Mouse (Mus musculus) heart, adult 8-10 months (tissue): Measurements from ENCODE around the gene Lin54. TPM values are rescaled to one million over a fixed set of nuclear protein-coding genes. Genes with fewer than 3 reads are reported as not detected.

Experiments used
- DNase-seq: peaks from one replicate; pipeline ENCODE4 v3.0.0; 2022; ENCODE audit warnings: low spot score
- total RNA-seq, 4 experiments: library from RNA; stranded (reverse); gene quantifications; 2 replicates each; pipeline ENCODE4 v1.2.4; 2022

Gene Lin54
- total RNA-seq = 10 to 100 TPM in 1 of 4 experiments, 1 to 10 TPM in 3; 7.3 to 10.3 (median 7.6) TPM

DNA sequence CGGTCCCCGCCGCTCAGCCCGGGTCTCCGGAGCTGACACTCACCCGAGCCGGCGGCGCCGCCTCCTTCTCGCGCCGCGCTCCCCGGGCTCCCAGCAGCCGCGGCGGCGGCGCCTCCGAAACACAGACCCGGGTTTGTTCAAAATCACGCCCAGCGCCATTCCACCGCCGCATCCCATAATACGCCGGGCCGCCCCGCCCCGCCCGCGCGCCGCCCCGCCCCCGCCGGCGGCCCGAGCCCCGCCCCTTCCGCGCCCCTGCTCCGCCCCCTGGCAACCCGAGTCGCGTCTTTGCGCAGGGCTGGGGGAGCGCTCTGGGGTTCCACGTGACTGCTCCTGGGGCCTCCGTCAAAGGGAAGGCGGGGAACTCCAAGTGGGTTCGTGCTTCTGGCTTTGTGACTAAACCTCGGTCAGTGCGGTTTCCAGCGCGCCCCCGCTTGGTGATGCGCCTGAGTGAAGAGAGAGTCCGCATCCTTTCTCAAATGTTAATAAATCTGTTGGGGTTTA, at the start of gene Lin54:
Lin54 (minus strand) TSS at position 182 of the 504 bp plus-strand sequence.
- DNase-seq = peak; percentile 82

DNA sequence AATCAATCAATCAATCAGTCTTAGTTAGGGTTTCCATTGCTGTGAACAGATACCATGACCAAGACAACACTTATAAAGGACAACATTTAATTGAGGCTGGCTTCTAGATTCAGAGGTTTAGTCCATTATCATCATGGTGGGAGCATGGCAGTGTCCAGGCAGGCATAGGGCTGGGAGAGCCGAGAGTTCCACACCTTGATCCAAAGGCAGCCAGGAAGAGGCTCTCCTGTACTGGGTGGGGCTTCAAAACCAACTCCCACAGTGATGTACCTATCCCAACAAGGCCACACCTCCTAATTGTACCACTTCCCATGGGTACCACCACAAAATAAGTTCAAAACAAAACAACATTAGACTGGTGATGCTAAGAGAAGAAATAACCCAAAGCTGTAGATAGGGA, 49.7 kb upstream of the Lin54 start:
- no peak for DNase-seq

GRCm38 (mm10) chr5:100549311-100549710, 48.9 kb upstream of the Lin54 start:
- no peak for DNase-seq

DNA sequence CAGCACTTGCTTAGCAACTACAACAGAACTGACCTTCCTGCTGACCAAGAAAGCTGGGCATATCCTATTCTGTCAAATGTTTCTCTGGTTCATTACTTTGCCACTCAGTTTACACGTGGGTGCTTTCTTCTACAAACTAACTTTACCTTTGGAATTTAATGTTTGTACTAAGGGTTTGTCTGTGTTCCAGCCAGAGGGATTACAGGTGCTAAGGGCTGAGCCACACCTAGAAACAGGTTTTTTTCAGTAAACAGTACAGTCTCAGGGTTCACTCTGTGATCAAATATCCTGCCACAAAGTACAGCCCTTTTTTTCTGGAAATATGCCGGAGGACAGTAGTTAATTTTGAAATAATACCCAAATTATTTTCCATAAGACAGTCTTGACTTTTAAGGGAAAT, 47.8 kb upstream of the Lin54 start:
- no peak for DNase-seq

GRCm38 (mm10) chr5:100546294-100547080, 46.0 kb upstream of the Lin54 start:
- DNase-seq = no peak

GRCm38 (mm10) chr5:100536638-100537037, 36.2 kb upstream of the Lin54 start:
- peak; percentile 45 for DNase-seq

- DNase-seq = no peak
Observed at GRCm38 (mm10) chr5:100535826-100536225, 35.4 kb upstream of the Lin54 start.

DNA sequence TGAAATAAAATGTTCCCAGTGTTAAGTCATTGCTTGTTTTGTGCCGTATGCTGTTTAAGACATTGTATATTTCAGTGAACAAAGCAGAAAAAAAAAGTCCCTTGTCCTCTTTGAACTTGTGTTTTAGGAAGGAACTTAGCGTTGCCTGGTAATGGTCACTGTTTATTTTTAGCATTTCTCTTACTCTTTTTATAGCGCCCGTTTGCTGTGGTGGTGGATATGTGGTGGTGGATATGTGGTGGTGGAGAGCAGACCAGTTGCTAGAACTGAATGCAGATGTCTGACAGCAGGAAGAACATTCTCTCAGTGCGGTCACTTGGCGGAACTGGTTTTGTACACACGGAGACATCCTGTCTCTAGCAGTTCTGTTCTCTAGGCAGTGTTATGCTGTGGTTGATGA, 25.7 kb upstream of the Lin54 start:
- DNase-seq = peak; percentile 49

- no peak for DNase-seq
Observed at GRCm38 (mm10) chr5:100525620-100526019, 25.2 kb upstream of the Lin54 start.

DNA sequence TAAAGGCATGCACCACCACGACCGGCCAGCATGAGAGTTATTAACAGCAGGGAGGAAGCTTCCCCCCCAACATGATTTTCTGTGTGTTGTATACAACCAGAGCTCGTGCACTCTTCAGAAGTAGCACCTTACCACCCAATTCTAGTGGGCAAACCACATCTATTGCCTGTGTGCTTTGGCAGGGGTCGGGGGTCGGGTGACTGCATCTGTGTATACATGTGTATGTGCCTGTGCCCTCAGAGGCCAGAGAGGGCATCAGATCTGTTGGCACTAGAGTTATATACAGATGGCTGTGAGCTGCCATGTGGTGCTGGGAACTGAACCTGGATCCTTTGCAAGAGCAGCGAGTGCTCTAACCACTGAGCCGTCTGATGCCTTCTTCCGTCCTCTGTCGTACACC, 24.5 kb upstream of the Lin54 start:
- DNase-seq = no peak

GRCm38 (mm10) chr5:100523331-100523730, 22.9 kb upstream of the Lin54 start:
- DNase-seq = no peak

GRCm38 (mm10) chr5:100520223-100520622, 19.8 kb upstream of the Lin54 start:
- DNase-seq = no peak

DNA sequence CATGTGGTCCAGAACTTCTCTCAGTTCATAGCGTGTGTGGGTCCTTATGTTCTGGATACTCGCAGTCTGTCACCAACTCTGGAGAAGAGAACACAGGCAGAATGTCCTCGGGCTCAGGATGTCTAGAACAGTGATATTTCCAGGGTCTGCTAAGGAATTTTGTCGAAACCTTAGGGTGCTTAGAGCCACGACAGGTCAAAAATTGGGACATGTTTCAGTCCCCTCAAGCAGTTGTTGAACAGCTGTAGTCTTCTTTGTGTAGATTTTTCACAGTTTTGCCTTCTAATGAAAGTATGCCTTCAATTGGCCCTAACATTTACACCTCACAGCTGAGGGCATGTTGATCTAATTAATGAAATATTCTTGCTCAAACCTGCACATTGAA, 18.6 kb upstream of the Lin54 start:
- no peak for DNase-seq

- DNase-seq = peak; percentile 98
Observed at GRCm38 (mm10) chr5:100518049-100519026, 17.9 kb upstream of the Lin54 start, which contains the start of gene Cops4. Cops4 (plus strand) TSS chr5:100518309.

- DNase-seq = no peak
Observed at GRCm38 (mm10) chr5:100512576-100512975, 12.1 kb upstream of the Lin54 start.

DNA sequence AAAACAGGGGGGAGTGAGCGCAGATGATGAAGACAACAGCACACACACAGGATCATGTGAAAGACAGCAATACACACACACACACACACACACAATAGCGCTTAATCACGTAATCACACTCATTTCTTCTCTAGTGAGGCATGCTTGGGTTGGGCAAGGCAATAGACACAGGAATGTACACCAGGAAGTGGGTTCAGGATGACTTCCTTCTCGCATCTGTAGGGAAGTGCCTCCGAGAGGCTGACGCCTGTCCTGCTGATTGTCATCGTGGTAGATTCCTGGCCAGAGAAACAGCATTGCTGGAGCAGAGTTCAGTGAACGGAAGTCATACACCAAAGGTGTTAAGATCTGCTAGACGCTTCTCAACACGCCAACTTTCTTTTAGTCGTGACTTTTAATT, 8.8 kb upstream of the Lin54 start:
- no peak for DNase-seq

DNA sequence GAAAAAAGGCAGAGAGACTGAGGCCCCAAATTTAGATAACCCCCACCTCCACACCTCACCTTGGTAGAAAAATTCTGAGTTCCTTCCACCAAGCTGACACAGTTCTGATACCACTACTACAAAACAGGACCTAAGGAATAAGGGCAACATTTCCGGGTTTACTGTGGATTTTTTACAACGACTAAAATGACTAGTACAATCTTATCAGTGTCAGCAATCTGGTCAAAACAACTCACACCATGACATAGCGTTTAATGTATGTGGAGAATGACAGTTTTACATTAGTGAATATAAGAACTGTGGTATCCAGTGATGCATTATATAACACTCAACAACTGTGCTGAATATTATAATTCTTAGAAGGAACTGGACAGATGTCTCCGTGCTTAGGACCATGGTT, 828 bp upstream of the Lin54 start:
- no peak for DNase-seq

DNA sequence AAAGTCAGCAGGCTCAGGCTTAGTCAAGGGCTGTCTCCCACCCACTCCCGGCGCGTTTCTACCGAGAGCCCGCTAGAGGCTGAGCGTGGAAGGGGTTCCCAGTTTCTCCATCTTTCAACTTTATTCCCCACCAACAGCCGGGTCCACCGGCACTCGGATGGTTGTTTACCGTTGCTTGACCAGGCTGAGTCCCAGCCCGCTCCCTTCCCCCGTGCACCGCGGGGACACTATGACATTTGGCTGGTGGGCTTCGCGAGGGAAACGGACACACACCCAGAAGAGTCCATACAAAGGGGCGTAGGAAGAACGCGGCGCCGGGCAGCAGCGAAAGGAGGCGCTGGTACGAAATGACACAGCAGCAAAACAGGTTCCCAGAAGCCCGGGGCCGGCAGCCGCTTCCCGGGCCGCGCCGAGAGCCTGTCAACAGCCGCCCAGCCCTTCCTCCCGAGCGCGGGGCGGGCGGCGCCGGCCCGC, 571 bp downstream of the Lin54 start:
- no peak for DNase-seq

DNA sequence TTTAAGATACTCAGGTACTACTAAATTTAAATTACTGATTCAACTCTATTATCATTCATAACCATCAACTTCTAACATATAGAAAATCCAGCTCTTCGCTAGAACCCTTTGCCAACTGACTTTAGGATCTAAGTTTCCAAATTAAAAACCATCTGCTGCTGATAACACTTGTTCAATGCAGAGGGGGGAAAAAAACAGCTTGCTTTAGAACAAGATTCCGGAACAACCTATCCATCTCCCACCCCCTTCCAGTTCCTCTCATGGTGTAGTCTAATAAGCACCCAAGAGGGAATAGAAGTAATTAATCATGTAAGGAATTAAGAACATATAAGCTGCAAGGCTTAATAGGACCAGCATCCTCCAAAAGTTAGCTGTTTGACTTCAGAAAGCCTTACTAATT, 1.2 kb downstream of the Lin54 start:
- DNase-seq = no peak

DNA sequence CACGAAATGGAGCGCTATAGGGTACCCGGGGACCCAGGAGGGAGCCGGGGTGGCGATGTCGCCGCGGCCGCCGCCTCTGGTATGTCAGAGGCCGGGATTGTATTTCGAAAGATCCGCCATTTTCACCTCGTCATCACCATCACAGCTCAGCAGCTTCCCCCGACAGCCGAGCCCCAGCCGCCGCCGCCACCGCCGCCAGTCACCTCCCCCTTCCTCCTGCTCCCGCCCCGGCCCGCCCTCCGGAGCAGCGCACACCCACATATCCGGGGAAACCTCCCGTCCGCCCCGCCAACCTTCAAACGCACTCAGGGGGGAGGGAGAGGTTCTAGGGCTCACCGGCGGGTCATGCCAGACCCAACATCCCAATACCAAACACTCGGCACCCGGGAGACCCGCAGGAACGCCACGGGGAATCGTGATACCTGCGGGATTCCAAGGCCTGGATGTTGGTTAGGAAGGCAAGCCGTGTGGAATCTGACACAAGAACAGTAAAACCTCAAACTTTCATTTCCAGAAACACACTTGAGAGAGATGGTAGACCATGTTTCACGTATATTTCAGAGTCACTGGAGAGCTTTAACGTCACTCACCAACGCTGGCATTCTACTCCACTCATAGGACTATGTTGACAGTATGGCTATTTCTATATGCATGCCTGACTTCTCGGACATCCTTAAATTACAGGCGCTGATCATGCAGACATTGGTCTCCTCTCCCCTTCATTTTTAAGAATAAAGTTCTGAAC, 1.8 kb downstream of the Lin54 start:
- DNase-seq = peak; percentile 80

DNA sequence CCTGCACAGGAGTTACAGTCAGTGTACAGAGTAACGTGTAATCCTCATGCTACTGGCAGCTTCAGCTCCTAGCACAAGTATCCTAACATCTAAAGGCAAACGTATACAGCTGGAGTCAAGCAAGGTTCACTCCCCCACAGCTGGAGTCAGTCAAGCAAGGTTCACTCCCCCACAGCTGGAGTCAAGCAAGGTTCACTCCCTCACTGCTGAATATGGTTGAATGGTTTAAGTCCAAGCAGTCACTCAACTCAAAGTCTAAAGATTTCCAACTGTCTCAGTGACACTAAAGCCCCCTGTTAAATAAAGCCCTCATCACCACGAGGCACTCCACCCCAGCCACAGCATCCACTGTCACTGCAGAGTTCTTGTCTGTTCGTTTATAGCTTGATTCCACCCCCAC, 8.7 kb downstream of the Lin54 start:
- no peak for DNase-seq
